Mouse (Mus musculus): ENCODE results near the gene Abcb6. TPM values are rescaled to one million over a fixed set of nuclear protein-coding genes. Genes with fewer than 3 reads are reported as not detected.

The Abcb6 gene
- polyA plus RNA-seq, 1 experiment from 2014 or later = 14.8 TPM

- Histone ChIP-seq H3K4me3 (no peak overlapping the region), H3K36me3 (peaks cover 44% of the 10 kb centered on the region), H3K9ac (no peak overlapping the region), H3K4me1 (no peaks in the 10 kb centered on the region), H3K27me3 (replicated peaks) (no peaks in the 10 kb centered on the region), H3K4me2 (no peak overlapping the region), H3K27ac (replicated peaks) (no peak overlapping the region), H3K9me3 (no peaks in the 10 kb centered on the region)
- no peak for ATAC-seq (ENCODE audit: extremely low read depth, insufficient number of reproducible peaks, low FRiP score, low TSS enrichment)
- 62% methylated on average over 1 of the region's 1 CpGs for WGBS
Measured at GRCm38 (mm10) chr1:75201236-75201635, 21.0 kb upstream of the Abcb6 start.

- H3K27ac ChIP-seq (replicated peaks) = peak overlapping the region; percentile 96
- peak overlapping the region; percentile 92 for H3K9ac ChIP-seq
- ATAC-seq (ENCODE audit: extremely low read depth, insufficient number of reproducible peaks, low FRiP score, low TSS enrichment) = no peak; the same call in 1 of the 2 replicates
- H3K4me3 ChIP-seq = peak overlapping the region; percentile 70
- no peaks in the 10 kb centered on the region for H3K9me3 ChIP-seq
- peaks cover 52% of the 10 kb centered on the region for H3K36me3 ChIP-seq
- under 1% methylated on average over 19 of the region's 19 CpGs for WGBS
- peaks cover 27% of the 10 kb centered on the region for H3K4me1 ChIP-seq
- peak overlapping the region; percentile 85 for H3K4me2 ChIP-seq
- H3K27me3 ChIP-seq (replicated peaks) = no peaks in the 10 kb centered on the region
Measured at GRCm38 (mm10) chr1:75192452-75192851, 12.3 kb upstream of the Abcb6 start.

DNA sequence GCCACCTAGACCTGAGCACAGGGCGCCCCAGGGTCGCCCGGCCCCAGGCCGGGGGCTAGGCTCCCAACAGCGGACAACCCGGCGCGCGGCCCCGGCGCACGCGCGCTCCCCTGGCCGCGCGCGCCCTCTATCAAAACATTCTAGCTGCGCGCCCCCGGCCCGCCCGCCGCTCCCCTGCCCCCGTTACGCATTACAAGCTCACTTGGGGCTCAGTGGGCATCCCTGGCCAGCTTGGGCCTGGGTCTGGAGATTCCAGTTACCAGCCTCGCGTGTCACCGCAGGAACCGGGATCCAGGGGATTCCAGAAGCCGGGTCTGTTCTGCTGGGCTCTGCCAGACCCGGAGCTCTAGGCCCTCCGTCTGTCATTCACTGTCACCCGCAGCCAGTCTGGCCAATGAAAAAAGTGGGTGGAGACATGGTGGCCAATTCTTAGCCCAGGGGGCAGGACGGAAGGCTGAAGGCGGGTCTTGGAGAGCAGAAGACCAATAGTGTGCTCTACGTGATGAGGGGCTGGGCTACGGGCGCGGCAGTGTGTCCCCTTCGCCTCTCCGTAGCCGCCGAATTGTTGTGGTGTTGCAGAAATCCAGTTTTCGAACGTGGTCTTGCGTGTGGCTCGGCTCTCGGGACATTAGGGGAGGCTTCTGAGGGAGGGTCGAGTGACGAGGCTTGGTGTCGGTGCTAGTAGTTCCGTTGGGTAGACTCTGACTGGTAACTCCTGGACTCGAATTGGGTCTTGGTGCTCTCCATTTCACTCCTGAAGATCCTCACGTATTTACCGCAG is 11.6 kb upstream of the Abcb6 start, which contains the start of the genes Ankzf1 and Atg9a:
Ankzf1 (plus strand) TSS at position 530 of the 781 bp plus-strand sequence.
Atg9a (minus strand) TSS at position 575 of the 781 bp plus-strand sequence.
- peaks cover 27% of the 10 kb centered on the region for H3K4me1 ChIP-seq
- H3K4me3 ChIP-seq = peak within 1 kb of the TSS; percentile 70
- under 1% methylated on average over 55 of the region's 56 CpGs for WGBS

GRCm38 (mm10) chr1:75191258-75191621 is 11.0 kb upstream of the Abcb6 start:
- Histone ChIP-seq H3K36me3 (peaks cover 52% of the 10 kb centered on the region), H3K9ac (peak overlapping the region; percentile 94), H3K4me1 (peaks cover 27% of the 10 kb centered on the region), H3K27ac (replicated peaks) (peak overlapping the region; percentile 75), H3K27me3 (replicated peaks) (no peaks in the 10 kb centered on the region), H3K9me3 (no peaks in the 10 kb centered on the region), H3K4me3 (peak overlapping the region; percentile 70), H3K4me2 (peak overlapping the region; percentile 94)
- peak; percentile 9; the same call in 1 of the 2 replicates for ATAC-seq (ENCODE audit: extremely low read depth, insufficient number of reproducible peaks, low FRiP score, low TSS enrichment)
- WGBS = 41% methylated on average over 5 of the region's 5 CpGs

More for the DNA sequence above, 11.6 kb upstream of the Abcb6 start, which contains the start of the genes Ankzf1 and Atg9a:
- peak within 1 kb of the TSS; percentile 94 for H3K4me2 ChIP-seq
- H3K27ac ChIP-seq (replicated peaks) = peak within 1 kb of the TSS; percentile 96
- peaks cover 52% of the 10 kb centered on the region for H3K36me3 ChIP-seq
- H3K9me3 ChIP-seq = no peaks in the 10 kb centered on the region
- H3K9ac ChIP-seq = peak within 1 kb of the TSS; percentile 94
- no peaks in the 10 kb centered on the region for H3K27me3 ChIP-seq (replicated peaks)
- peak; percentile 98 for ATAC-seq (ENCODE audit: extremely low read depth, insufficient number of reproducible peaks, low FRiP score, low TSS enrichment)

- Histone ChIP-seq H3K27ac (replicated peaks) (0 out of 2 replicates have a peak overlapping the region, but pooled peaks have one; percentile 75), H3K4me3 (peak overlapping the region; percentile 70), H3K4me2 (peak overlapping the region; percentile 94), H3K36me3 (peaks cover 52% of the 10 kb centered on the region), H3K27me3 (replicated peaks) (no peaks in the 10 kb centered on the region), H3K9ac (peak overlapping the region; percentile 94; the same call in 1 of the 2 replicates), H3K9me3 (no peaks in the 10 kb centered on the region), H3K4me1 (peaks cover 27% of the 10 kb centered on the region)
- no peak for ATAC-seq (ENCODE audit: extremely low read depth, insufficient number of reproducible peaks, low FRiP score, low TSS enrichment)
- 33% methylated on average over 2 of the region's 2 CpGs for WGBS
Measured at GRCm38 (mm10) chr1:75190577-75190976, 10.4 kb upstream of the Abcb6 start.

DNA sequence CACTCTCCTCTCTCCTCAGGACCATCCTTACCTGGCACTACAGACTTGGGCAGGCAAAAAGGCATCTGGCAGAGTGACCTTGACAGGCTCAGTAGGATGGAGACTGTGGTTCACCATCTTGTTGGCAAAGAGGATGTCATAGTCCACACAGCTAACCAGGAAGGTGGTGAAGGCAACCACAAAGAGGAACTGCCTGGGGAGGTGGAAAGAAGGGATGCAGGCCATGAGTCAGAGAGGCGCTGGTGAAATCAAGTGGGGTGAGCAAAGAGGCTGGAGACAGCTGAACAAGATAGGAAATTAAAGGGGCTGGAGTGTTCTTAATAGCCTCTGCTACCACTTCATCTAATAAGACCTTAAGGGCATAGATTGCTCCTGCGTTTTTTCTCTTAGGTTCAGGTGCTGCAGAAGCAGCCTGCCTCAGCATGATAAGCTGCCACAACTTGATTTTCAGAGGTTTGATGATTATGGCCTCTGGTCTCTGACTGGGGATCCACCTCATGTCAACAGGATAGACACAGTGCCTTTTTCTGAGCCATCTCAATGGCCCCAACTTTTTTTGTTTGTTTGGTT is 7.8 kb upstream of the Abcb6 start:
- H3K4me2 ChIP-seq = no peak overlapping the region
- peaks cover 67% of the 10 kb centered on the region for H3K36me3 ChIP-seq
- H3K27ac ChIP-seq (replicated peaks) = no peak overlapping the region
- WGBS = 76% methylated on average over 2 of the region's 2 CpGs
- H3K9me3 ChIP-seq = no peaks in the 10 kb centered on the region
- no peak overlapping the region for H3K4me3 ChIP-seq
- no peak for ATAC-seq (ENCODE audit: extremely low read depth, insufficient number of reproducible peaks, low FRiP score, low TSS enrichment)
- peaks cover 18% of the 10 kb centered on the region for H3K4me1 ChIP-seq
- H3K9ac ChIP-seq = no peak overlapping the region
- H3K27me3 ChIP-seq (replicated peaks) = no peaks in the 10 kb centered on the region

DNA sequence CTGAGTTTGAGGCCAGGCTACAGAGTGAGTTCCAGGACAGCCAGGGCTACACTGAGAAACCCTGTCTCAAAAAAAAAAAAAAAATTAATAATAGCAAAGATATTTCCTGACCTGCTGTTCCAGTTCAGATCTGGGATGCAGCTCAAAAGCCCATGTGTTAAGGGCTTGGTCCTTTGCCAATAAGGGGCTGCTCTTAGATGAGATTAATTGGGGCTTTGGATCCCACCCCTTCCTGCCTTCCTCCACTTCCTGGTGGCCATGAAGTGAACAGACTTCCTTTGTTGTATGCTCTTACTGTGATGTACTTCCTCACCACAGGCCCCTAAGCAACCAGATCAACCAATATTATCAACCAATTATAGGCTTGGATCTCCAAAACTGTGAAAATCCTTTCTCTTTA is 6.9 kb upstream of the Abcb6 start:
- peaks cover 75% of the 10 kb centered on the region for H3K36me3 ChIP-seq
- no peak overlapping the region for H3K4me2 ChIP-seq
- H3K4me1 ChIP-seq = peaks cover 15% of the 10 kb centered on the region
- ATAC-seq (ENCODE audit: extremely low read depth, insufficient number of reproducible peaks, low FRiP score, low TSS enrichment) = no peak
- H3K9ac ChIP-seq = no peak overlapping the region
- H3K27ac ChIP-seq (replicated peaks) = no peak overlapping the region
- no peaks in the 10 kb centered on the region for H3K9me3 ChIP-seq
- H3K4me3 ChIP-seq = no peak overlapping the region
- no peaks in the 10 kb centered on the region for H3K27me3 ChIP-seq (replicated peaks)

GRCm38 (mm10) chr1:75185495-75185894 is 5.3 kb upstream of the Abcb6 start:
- ATAC-seq (ENCODE audit: extremely low read depth, insufficient number of reproducible peaks, low FRiP score, low TSS enrichment) = no peak
- Histone ChIP-seq H3K36me3 (peaks cover 88% of the 10 kb centered on the region), H3K27ac (replicated peaks) (no peak overlapping the region), H3K4me3 (no peak overlapping the region), H3K9me3 (no peaks in the 10 kb centered on the region), H3K4me2 (no peak overlapping the region), H3K9ac (no peak overlapping the region), H3K27me3 (replicated peaks) (no peaks in the 10 kb centered on the region), H3K4me1 (peaks cover 12% of the 10 kb centered on the region)
- 93% methylated on average over 11 of the region's 11 CpGs for WGBS

DNA sequence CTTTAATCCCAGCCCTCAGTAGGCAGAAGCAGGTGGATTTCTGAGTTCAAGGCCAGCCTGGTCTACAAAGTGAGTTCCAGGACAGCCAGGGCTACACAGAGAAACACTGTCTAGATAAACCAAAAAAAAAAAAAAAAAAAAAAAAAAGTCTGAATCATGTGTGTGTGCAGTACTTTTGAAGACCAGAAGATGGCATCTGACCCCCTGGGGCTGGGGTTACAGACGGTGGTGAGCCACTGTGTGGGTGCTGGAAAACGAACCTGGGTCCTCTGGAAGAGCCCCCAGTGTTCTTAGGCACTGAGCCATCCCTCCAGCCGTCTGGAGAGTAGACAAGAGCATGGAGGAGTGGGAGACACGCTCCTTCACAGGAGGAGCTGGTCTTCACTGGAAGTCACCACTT is 2.0 kb upstream of the Abcb6 start:
- no peak for ATAC-seq (ENCODE audit: extremely low read depth, insufficient number of reproducible peaks, low FRiP score, low TSS enrichment)
- Histone ChIP-seq H3K36me3 (peaks cover 70% of the 10 kb centered on the region), H3K9me3 (no peaks in the 10 kb centered on the region), H3K4me2 (no peak overlapping the region), H3K27me3 (replicated peaks) (no peaks in the 10 kb centered on the region), H3K4me1 (peaks cover 21% of the 10 kb centered on the region), H3K27ac (replicated peaks) (no peak overlapping the region), H3K9ac (no peak overlapping the region), H3K4me3 (no peak overlapping the region)
- 73% methylated on average over 4 of the region's 4 CpGs for WGBS

GRCm38 (mm10) chr1:75181377-75181870 is 1.2 kb upstream of the Abcb6 start:
- H3K27me3 ChIP-seq (replicated peaks) = no peaks in the 10 kb centered on the region
- H3K36me3 ChIP-seq = peaks cover 70% of the 10 kb centered on the region
- H3K4me1 ChIP-seq = peaks cover 21% of the 10 kb centered on the region
- no peak overlapping the region for H3K9ac ChIP-seq
- H3K9me3 ChIP-seq = no peaks in the 10 kb centered on the region
- no peak overlapping the region for H3K27ac ChIP-seq (replicated peaks)
- ATAC-seq (ENCODE audit: extremely low read depth, insufficient number of reproducible peaks, low FRiP score, low TSS enrichment) = no peak
- 87% methylated on average over 4 of the region's 4 CpGs for WGBS
- H3K4me3 ChIP-seq = no peak overlapping the region
- H3K4me2 ChIP-seq = no peak overlapping the region

- Histone ChIP-seq H3K4me2 (peak overlapping the region; percentile 99), H3K4me3 (peak overlapping the region; percentile 72), H3K9ac (peak overlapping the region; percentile 58; the same call in 1 of the 2 replicates), H3K27me3 (replicated peaks) (no peaks in the 10 kb centered on the region), H3K9me3 (no peaks in the 10 kb centered on the region), H3K36me3 (peaks cover 70% of the 10 kb centered on the region), H3K27ac (replicated peaks) (0 out of 2 replicates have a peak overlapping the region, but pooled peaks have one; percentile 24), H3K4me1 (peaks cover 21% of the 10 kb centered on the region)
- no peak for ATAC-seq (ENCODE audit: extremely low read depth, insufficient number of reproducible peaks, low FRiP score, low TSS enrichment)
- WGBS = 33% methylated on average over 7 of the region's 7 CpGs
Measured at GRCm38 (mm10) chr1:75180741-75181140, 549 bp upstream of the Abcb6 start.

Data from heart, embryonic 13.5 days (tissue).